Mouse (Mus musculus) frontal cortex, postnatal 36 days (tissue): Measurements from ENCODE around the gene Rtkn2.

ENCODE experiments used
- DNase-seq, 2 experiments: peaks; one replicate each; pipeline ENCODE4 v3.0.0; 2022; ENCODE audit warnings: low spot score in 2 of 2

Rtkn2 gene

GRCm38 (mm10) chr10:68039641-68040205 lies 60.4 kb downstream of the Rtkn2 start:
- DNase-seq, result peak in 1 of 2 experiments; percentile 6

DNA sequence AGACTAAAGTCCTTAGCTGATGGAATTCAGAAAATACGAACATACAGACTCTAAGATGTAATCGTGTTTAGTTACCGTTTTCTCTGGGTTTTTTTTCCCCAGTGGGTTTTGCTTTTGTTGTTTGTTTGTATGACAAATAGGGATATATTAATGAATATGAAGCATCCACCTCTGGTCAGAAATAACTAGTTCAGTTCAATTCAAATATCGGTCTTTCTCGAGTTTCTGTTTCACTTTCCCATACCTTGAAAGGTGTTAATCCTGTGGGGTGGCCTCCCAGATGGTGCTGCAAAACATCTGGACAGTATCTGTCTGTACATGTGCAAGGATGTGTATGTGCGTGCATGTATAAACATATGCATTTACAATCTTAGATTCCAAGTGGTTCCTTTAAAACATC lies 61.0 kb downstream of the Rtkn2 start:
- DNase-seq, result no peak

DNA sequence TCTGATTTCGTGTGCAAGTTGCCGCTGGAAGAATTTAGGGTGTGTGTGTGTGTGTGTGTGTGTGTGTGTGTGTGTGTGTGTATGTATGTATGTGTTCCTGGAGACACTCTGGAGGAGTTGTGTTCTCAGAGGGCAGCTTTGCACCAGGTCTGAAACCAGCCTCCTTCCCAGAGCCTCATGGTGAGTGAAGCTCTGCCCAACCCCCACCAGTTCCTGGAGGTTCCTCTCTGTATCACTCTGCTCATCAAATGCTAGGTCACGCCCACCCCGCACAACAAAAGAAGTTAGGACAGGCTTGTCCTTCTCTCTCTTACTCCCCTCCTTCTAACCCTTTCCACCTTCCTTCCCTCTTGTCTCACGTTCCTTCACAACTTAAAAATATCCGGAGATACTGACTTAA lies 64.6 kb downstream of the Rtkn2 start:
- DNase-seq, result no peak

- DNase-seq, result no peak
Observed at GRCm38 (mm10) chr10:68044864-68045263, 65.5 kb downstream of the Rtkn2 start.

- DNase-seq, result no peak
Observed at GRCm38 (mm10) chr10:68048641-68049305, 69.4 kb downstream of the Rtkn2 start.

GRCm38 (mm10) chr10:68050882-68051281 lies 71.5 kb downstream of the Rtkn2 start:
- no peak for DNase-seq

- DNase-seq, result no peak
Observed at GRCm38 (mm10) chr10:68051316-68051933, 72.1 kb downstream of the Rtkn2 start.

GRCm38 (mm10) chr10:68052307-68052706 lies 72.9 kb downstream of the Rtkn2 start:
- no peak for DNase-seq

DNA sequence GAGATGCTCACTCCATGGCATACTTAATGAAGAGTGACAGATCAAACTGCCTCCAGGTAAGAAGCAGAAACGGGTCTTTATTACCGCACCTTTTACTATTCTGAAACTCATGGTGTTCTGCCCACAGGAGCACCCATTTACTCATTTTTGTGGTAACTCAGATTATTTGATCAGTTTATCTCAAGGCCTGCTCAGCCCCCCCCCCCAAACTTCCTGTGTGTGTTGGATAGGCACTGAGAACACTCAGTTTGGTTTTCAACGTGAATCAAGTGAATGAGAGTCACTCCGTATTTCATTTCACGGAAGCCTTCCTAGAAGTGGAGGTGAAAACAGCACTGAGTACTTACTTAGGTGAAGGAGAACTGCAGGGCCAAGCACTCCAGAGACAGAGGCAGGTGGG lies 74.8 kb downstream of the Rtkn2 start:
- DNase-seq, result no peak

DNA sequence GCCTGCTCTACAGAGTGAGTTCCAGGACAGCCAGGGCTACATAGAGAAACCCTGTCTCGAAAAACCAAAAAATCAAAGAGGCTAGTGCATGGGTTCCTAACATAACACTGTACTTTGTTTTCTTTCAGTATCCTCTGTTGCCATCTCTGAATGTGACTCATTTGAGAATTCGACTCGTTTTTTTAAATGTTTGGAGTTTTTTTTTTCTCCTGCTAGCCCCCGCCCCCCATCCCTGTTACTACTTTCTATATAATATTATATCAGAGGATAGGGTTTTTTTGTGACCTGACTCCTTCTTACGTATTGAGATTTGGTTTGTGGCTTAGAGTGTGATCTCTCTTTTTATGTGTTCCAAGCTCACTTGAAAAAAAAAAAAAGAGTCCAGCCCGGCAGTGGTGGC lies 75.3 kb downstream of the Rtkn2 start:
- no peak for DNase-seq

DNA sequence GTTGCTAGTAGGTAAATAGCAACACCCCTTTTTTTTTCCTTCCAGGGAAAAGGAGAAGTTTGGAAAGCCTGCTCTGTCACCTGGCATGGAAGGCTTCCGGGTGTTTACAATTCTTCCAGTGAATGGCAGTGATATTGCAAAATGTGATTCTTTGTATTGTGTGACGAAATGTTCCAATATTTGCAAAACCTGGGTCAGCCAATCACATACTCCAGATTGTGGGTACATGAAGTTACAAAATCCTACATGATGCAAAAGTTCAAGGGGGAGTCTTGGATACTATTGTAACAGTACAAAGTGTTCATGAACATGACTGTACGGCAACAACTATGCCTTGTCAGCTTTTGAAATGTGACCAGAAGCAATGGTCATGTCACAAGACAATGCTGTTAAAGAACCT lies 78.5 kb downstream of the Rtkn2 start:
- DNase-seq, result no peak

DNA sequence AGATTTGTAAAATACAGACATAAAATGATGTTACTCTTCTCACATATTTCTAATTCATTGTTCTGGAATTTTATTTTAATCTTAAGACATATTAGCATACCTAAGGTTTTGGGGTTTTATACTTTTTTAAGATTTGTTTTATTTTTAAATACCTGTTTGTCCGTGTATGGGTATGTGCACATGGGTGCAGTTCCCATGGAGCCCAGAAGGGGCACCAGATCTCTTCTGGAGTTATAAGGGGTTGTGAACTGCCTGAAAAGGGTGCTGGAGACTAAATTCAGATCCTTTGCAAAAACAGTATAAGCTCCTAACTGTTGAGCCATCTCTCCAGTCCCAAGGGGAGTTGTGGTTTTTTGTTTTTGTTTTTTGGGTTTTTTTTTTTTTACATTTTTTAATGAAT lies 79.0 kb downstream of the Rtkn2 start:
- no peak for DNase-seq

DNA sequence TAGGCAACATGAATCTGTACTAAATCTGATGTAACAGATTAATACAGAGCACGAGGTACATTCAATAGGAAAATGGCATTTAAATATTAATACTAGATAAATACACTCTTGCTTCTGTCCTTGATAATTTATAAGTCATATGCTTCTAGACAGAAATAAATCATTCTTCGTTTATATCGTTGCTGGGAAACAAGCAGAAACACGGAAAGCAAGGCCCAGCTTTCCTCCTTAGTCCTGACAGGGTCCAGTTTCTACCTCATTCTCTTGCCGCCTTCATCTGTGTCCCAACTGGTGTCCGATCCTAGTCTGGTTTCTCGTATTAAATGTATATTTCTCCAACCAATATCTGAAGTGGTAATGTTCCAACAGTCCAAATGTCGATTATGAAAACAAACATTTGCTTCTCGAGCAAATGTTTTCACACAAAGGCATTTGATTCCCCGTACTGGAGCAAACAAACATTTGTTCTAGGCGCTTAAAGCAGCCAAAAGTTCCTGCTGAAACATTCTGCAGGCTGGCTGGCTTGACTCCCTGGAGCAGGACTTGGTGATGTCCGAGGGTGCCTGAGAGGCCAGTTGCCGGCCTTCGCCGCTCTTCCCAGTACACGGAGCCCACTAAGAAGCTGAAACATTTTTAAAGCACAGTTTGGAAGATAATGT lies 81.3 kb downstream of the Rtkn2 start:
- DNase-seq, result peak in 1 of 2 experiments; percentile 7

- DNase-seq, result no peak
Observed at GRCm38 (mm10) chr10:68061249-68061615, 81.9 kb downstream of the Rtkn2 start.

DNA sequence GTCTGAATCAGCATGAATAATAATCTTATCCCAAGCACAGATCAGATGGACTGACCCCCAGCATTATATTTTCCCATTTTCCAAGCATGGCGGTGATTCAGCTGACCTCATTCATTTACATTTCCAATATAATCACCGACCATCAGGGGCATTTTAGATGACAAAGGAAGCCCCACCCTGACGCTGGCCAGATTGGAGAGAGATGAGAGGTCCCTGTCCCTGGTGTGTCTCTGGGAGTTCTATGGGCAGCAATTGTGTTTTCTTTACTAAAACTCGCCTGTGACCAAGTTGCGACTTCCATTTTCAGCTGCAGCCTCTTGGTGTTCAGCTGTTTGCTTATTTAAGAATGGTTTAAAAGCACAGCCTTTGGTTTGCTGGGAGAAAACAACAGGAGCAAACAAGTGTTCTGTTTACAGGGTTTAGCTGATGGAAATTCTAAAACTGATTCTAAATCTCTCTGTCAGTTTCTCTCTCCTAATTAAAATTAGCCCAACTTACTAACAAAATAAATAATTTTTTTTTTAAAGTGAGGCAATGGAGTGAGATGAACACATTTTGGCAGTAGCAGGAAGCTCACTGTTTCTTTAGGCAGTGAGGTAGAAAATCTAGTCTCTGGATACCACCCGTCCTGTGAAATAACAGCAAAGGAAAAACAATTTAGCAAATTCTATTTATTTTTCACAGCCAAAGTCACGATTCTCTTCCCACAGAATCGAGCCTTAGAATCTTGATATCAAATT lies 84.6 kb downstream of the Rtkn2 start:
- DNase-seq, result no peak

DNA sequence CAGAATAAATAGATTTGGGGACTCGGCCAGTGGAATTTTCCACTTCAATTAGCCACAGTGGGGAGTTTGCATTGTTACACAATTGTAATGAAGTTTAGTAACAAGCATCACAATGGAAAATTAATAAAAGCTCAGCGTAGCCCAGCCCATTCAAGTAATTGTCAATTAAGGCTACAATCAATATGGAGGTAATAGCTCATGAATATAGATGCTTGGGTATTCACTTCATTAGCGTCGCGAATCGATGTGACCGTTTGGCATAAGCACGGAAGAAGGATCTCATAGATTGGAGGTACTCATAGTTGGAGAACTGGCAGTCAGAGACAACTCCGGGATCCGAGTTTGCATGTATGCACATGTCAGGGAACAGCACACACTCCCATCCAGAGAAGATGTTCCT lies 85.2 kb downstream of the Rtkn2 start:
- no peak for DNase-seq

- no peak for DNase-seq
Observed at GRCm38 (mm10) chr10:68066173-68066572, 86.8 kb downstream of the Rtkn2 start.

DNA sequence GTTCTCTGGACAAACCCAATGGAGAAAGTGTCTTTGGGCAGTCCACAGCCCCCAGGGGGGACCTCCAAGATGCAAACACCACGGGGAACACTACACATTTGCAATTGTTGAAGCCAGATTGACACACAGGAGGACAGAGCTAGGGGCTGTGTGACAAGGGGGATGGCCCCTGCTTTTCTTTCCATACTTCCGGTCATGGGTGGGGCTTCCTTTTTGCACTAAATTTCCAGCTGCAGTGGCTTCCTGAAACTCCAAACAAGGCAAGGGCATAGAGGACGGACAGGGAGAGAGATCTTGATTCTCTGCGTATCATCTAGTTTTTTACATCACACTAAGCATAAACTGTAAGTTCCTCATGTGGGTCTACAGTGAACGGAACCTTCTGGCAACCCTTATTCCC lies 88.6 kb downstream of the Rtkn2 start:
- DNase-seq, result no peak

DNA sequence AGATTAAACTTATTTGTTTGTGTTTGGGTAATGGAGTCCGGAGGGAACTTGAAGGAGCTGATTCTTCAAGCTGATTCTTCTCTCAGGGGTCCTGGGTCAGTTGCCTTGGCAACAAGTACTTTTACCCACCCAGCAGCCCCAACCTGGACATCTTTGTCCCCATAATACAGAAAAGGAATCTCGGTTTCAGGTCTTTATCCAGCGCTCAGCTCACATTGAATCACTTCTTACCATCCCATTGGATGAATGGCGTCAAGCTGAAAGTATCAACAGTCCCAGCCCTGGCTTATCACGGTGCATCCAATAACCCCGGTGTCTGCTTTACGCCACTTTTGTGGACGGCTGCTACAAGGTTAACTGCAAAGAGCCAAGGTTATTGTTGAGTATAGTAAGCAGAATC lies 89.1 kb downstream of the Rtkn2 start:
- DNase-seq, result no peak

- DNase-seq, result no peak
Observed at GRCm38 (mm10) chr10:68071041-68071440, 91.7 kb downstream of the Rtkn2 start.

DNA sequence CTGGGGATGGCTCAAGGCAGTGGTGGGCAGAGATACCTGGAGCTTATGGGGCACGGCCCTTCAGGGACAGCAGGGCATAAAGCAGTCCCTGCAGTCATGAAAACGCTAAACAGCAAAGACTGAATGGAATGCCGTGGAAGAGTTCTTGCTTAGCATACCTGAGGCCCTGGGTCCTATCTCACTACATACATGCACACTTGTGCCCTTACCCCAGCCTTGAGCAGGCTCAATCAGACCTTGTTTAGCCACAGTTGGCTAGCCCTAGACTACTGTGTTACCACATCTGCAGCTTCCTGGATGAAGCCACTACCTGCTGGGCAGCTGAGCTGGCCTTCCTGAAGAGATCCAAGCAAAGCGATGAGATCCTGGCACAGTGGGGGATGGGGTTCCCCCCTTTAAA lies 93.3 kb downstream of the Rtkn2 start:
- DNase-seq, result no peak

GRCm38 (mm10) chr10:68074291-68074690 lies 94.9 kb downstream of the Rtkn2 start:
- DNase-seq, result no peak
